Mouse (Mus musculus) liver, adult 2 months (tissue): ENCODE data around the gene Serpine2.

Source experiments
- CTCF ChIP-seq: fragments of 200-500 bp; IDR thresholded peaks from 2 replicates; pipeline ENCODE4 v1.5.1; 2011; ENCODE audit warnings: low read depth, low read length, control low read depth
- POLR2A ChIP-seq: fragments of 200-500 bp; IDR thresholded peaks from 2 replicates; pipeline ENCODE4 v1.6.1; 2011; ENCODE audit warnings: low read length, control low read depth; ENCODE audit not compliant: insufficient read depth; ENCODE audit errors: extremely low read depth

GRCm38 (mm10) chr1:79761106-79761916, 99.7 kb downstream of the Serpine2 start:
- TF ChIP-seq CTCF (no peak), POLR2A (peak; percentile 79; the same call in 1 of the 2 replicates)
